Mouse (Mus musculus) myocyte (in vitro differentiated cells): ENCODE data around the gene Ankrd40.

Experiments
- CEBPB ChIP-seq: IDR thresholded peaks from 2 replicates; pipeline ENCODE4 v1.6.1; 2011; ENCODE audit warnings: mild to moderate bottlenecking, moderate library complexity; ENCODE audit not compliant: poor library complexity, insufficient read depth, severe bottlenecking
- E2F4 ChIP-seq: IDR thresholded peaks from one replicate; pipeline ENCODE4 v1.6.1; 2011; ENCODE audit warnings: mild to moderate bottlenecking, control low read depth, moderate library complexity; ENCODE audit not compliant: insufficient read depth
- MAX ChIP-seq: IDR thresholded peaks from one replicate; pipeline ENCODE4 v1.6.1; 2011; ENCODE audit warnings: low read depth, mild to moderate bottlenecking, control low read depth
- MYOG ChIP-seq, 3 experiments: IDR thresholded peaks; one replicate each; pipeline ENCODE4 v1.6.1; 2011; ENCODE audit warnings: control low read depth in 2 of 3, low read depth in 2 of 3, mild to moderate bottlenecking in 2 of 3; ENCODE audit not compliant: insufficient read length in 2 of 3, control insufficient read depth in 1 of 3, insufficient read depth in 1 of 3
- POLR2A ChIP-seq: IDR thresholded peaks from one replicate; pipeline ENCODE4 v1.6.1; 2011; ENCODE audit warnings: low read depth, mild to moderate bottlenecking, control low read depth, moderate library complexity; ENCODE audit not compliant: insufficient read length
- SRF ChIP-seq: IDR thresholded peaks from one replicate; pipeline ENCODE4 v1.6.1; 2011; ENCODE audit warnings: low read depth; ENCODE audit not compliant: control insufficient read depth, insufficient read length
- TCF12 ChIP-seq: IDR thresholded peaks from one replicate; pipeline ENCODE4 v1.6.1; 2011; ENCODE audit warnings: mild to moderate bottlenecking, control low read depth; ENCODE audit not compliant: poor library complexity, insufficient read depth, severe bottlenecking

DNA sequence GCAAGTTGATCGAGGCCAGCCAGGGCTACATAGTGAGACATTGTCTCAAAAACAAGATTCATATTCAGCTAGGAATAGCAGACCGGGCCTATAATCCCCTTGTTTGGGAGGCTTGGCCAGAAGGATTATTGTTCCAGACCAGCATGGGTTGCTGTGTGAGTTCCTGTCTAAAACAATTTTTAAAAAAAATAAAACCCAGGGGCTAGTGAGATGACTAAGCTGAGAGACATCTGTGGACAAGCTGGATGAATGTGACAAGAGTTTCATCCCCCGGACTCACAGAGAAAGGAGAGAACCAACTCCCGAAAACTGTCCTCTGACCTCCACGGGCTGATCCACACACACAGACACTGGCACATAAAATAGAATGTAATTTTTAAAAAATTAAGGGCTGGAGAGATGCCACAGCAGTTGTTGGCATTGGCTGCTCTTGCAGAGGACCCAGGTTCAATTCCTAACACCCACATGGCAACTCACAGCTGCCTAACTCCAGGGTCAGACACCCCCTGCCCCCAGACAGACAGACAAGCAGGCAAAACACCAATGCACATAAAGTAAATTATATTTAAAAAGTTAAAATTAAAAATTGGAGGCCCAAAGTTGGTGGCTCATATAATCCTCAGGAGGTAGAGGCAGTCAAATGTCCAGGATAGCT, 4.4 kb upstream of the Ankrd40 start:
- TF ChIP-seq POLR2A (no peak), CEBPB (no peak), SRF (no peak), MYOG (IDR thresholded peaks at IDR 0.05; ENCODE audit: control insufficient read depth in 1 of 3, insufficient read depth in 1 of 3, insufficient read length in 2 of 3, low read depth in 2 of 3) (no peak), E2F4 (no peak), MAX (no peak), TCF12 (no peak)
